Comparison of ENCODE assay signal across 11 mouse cellular contexts in genomic region chr13:11483142-11483541, GRCm38 (mm10).
DNase-seq lines count a peak whose midpoint lies in the region; ATAC-seq and TF ChIP-seq lines count a peak whose summit lies in the region.
"Had no signal": no experiment of that assay in that cellular context is flagged by ENCODE, and none has a peak within 500 bp of the region (broad histone marks: within the 10 kb centered on the region; RNA-seq: fewer than 3 reads in every experiment).

No protein-coding gene starts in this region.

- ATAC-seq in heart, postnatal 0 days (ENCODE audit: insufficient read depth, low read depth), result peak; percentile 67
- ATAC-seq: hindbrain, embryonic 16.5 days had no signal

- no peak for TF ChIP-seq EP300 in heart, postnatal 0 days (IDR thresholded peaks at IDR 0.05; ENCODE audit: low read depth)

- 42% methylated on average over 1 of the region's 1 CpGs for WGBS in heart, postnatal 0 days
- WGBS in hindbrain, embryonic 10.5 days, result 88% methylated on average over 1 of the region's 1 CpGs

- no peak overlapping the region for H3K9ac ChIP-seq in heart, postnatal 0 days (replicated peaks; ENCODE audit: low read depth, low read length)
- H3K9ac ChIP-seq: stomach, embryonic 15.5 days had no signal

- H3K4me2 ChIP-seq in heart, postnatal 0 days (ENCODE audit: low read depth, low read length), result no peak overlapping the region
- H3K4me2 ChIP-seq: stomach, embryonic 15.5 days had no signal

- DNase-seq in kidney, postnatal 14 days, result peak; percentile 13
- no peak for DNase-seq in kidney, adult 8-10 months
- peak; percentile 93 for DNase-seq in 416B (ENCODE audit: low read depth)
- peak; percentile 10 for DNase-seq in MN1 (ENCODE audit: low spot score)
- peak; percentile 55 for DNase-seq in heart, postnatal 0 days (ENCODE audit: low spot score)
- no peak for DNase-seq in natural killer cell, adult 2 months (ENCODE audit: low spot score in 2 of 2)
- no peak for DNase-seq in hindbrain, embryonic 10.5 days (ENCODE audit: low spot score)
- DNase-seq: gastrocnemius, postnatal 10 days had no signal

- H3K36me3 ChIP-seq in heart, postnatal 0 days (replicated peaks; ENCODE audit: control insufficient read depth, insufficient read depth, low read length), result no peaks in the 10 kb centered on the region
- no peaks in the 10 kb centered on the region for H3K36me3 ChIP-seq in hindbrain, embryonic 10.5 days
- H3K36me3 ChIP-seq: stomach, embryonic 15.5 days had no signal

- H3K4me3 ChIP-seq in heart, postnatal 0 days (ENCODE audit: low read depth, low read length), result no peak overlapping the region
- no peak overlapping the region for H3K4me3 ChIP-seq in hindbrain, embryonic 10.5 days
- H3K4me3 ChIP-seq: erythroblast, embryonic 14.5 days; stomach, embryonic 15.5 days had no signal

- H3K4me1 ChIP-seq in heart, postnatal 0 days (ENCODE audit: control insufficient read depth, insufficient read depth), result peaks cover 5% of the 10 kb centered on the region; the same call in 1 of the 2 replicates
- H3K4me1 ChIP-seq in hindbrain, embryonic 10.5 days (replicated peaks), result no peaks in the 10 kb centered on the region
- H3K4me1 ChIP-seq: stomach, embryonic 15.5 days had no signal

- no peaks in the 10 kb centered on the region for H3K27me3 ChIP-seq in heart, postnatal 0 days (ENCODE audit: control insufficient read depth, insufficient read depth, low read length)
- no peaks in the 10 kb centered on the region for H3K27me3 ChIP-seq in hindbrain, embryonic 10.5 days (ENCODE audit: insufficient read depth, poor library complexity, severe bottlenecking)
- H3K27me3 ChIP-seq: stomach, embryonic 15.5 days had no signal

- peak overlapping the region; percentile 78 for H3K27ac ChIP-seq in heart, postnatal 0 days (ENCODE audit: low read depth)
- H3K27ac ChIP-seq in hindbrain, embryonic 10.5 days, result no peak overlapping the region
- H3K27ac ChIP-seq: stomach, embryonic 15.5 days had no signal

- H3K9me3 ChIP-seq in heart, postnatal 0 days (replicated peaks; ENCODE audit: control insufficient read depth, low read length), result no peaks in the 10 kb centered on the region
- no peaks in the 10 kb centered on the region for H3K9me3 ChIP-seq in hindbrain, embryonic 10.5 days
- H3K9me3 ChIP-seq: stomach, embryonic 15.5 days had no signal

- TF ChIP-seq CTCF in heart, postnatal 0 days (IDR thresholded peaks at IDR 0.05; ENCODE audit: low read depth), result no peak

Comparison
In these comparisons a context has a peak if more than half of its experiments do, and no peak if none do; other contexts are left out.
1. DNase-seq: peak in kidney, postnatal 14 days (single experiment), 416B (single experiment), MN1 (single experiment) and heart, postnatal 0 days (single experiment); none in kidney, adult 8-10 months (0 of 2), natural killer cell, adult 2 months (0 of 2) and hindbrain, embryonic 10.5 days (single experiment).